Comparison of ENCODE assay signal across 9 mouse cellular contexts in the genomic region with DNA sequence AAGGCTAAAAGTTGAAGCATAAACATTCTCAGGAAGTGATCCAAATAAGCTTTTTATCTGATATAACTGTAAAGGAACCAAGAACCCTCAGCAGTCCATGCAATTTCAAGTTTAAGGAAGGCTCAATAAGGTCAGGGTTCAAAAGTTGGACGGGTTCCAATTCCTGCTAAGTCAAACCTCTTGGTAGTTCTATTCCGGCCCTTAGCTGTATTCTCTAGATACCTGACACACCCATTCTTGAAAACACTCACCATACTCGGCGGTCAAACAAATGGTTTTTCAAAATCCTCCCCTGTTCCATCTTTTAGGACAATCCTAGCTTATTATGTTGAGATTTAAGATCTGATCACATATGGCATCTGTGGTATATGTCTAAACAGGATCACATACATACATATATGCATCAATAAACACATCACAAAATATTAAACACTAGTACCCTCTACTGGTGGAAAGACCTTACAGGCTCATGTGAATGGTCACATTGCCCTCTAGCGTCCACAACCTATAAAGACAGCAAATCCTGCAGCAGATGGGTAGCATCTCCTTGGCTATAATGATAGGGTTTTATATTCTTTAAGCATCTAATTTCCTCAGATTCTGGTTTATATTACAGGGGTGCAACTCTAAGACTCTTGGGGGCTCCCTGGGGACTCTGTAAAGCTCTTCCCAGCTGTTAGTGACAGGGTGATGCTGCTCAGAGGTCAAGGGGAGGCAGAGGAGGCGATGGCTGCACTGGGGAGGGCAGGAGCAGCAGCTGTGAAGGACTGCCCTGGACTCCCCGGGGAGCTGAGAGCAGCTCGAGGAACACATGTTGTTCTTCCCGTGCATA. TPM values are rescaled to one million over a fixed set of nuclear protein-coding genes. Genes with fewer than 3 reads are reported as not detected.
DNase-seq lines count a peak whose midpoint lies in the region; ATAC-seq and TF ChIP-seq lines count a peak whose summit lies in the region.
"Had no signal": no experiment of that assay in that cellular context is flagged by ENCODE, and none has a peak within 500 bp of the region (broad histone marks: within the 10 kb centered on the region; RNA-seq: fewer than 3 reads in every experiment).

No protein-coding gene starts in this region.

- no peak overlapping the region for H3K4me2 ChIP-seq in kidney, embryonic 16.5 days (replicated peaks; ENCODE audit: low read depth, low read length)

- H3K79me2 ChIP-seq in liver, adult 2 months (ENCODE audit: control insufficient read depth, insufficient read depth, low read length) = peaks cover 3% of the 10 kb centered on the region; the same call in 1 of the 2 replicates

- no peak overlapping the region for H3K9ac ChIP-seq in kidney, embryonic 16.5 days (replicated peaks; ENCODE audit: low read length)
- H3K9ac ChIP-seq in liver, adult 2 months (ENCODE audit: low read depth, low read length) = no peak overlapping the region

- H3K9me3 ChIP-seq in kidney, embryonic 16.5 days (ENCODE audit: low read length) = no peaks in the 10 kb centered on the region

- peaks cover 15% of the 10 kb centered on the region for H3K4me1 ChIP-seq in kidney, embryonic 16.5 days (ENCODE audit: insufficient read depth, low read length)
- peaks cover 13% of the 10 kb centered on the region for H3K4me1 ChIP-seq in liver, adult 2 months (ENCODE audit: control insufficient read depth, insufficient read depth, low read length)

- peak; percentile 62 for TF ChIP-seq CTCF in liver, adult 2 months (IDR thresholded peaks at IDR 0.05; ENCODE audit: low read depth, low read length)

- WGBS in kidney, embryonic 16.5 days = 36% methylated on average over 9 of the region's 9 CpGs
- WGBS in liver, adult 2 months = 38% methylated on average over 9 of the region's 9 CpGs

- H3K4me3 ChIP-seq in kidney, embryonic 16.5 days (ENCODE audit: low read length) = no peak overlapping the region
- H3K4me3 ChIP-seq in liver, adult 2 months (ENCODE audit: insufficient read depth, low read depth, low read length) = no peak overlapping the region

- peak; percentile 85 for DNase-seq in 416B (ENCODE audit: low read depth)
- DNase-seq in adrenal gland, adult 8-10 months = peak; percentile 48
- DNase-seq in embryo, embryonic 11.5 days (ENCODE audit: low read depth, low spot score) = peak; percentile 72
- DNase-seq in heart, adult 8-10 months (ENCODE audit: low spot score) = peak; percentile 83
- peak; percentile 72 for DNase-seq in liver, adult 2 months (ENCODE audit: extremely low read depth, low read depth, low spot score)
- peak; percentile 40 to 76 for DNase-seq in spleen, postnatal 10 days (ENCODE audit: low spot score in 2 of 2)

- no peak overlapping the region for H3K27ac ChIP-seq in kidney, embryonic 16.5 days (ENCODE audit: low read length)
- H3K27ac ChIP-seq in liver, adult 2 months (replicated peaks; ENCODE audit: insufficient read depth, low read depth, low read length) = no peak overlapping the region

- no peaks in the 10 kb centered on the region for H3K27me3 ChIP-seq in kidney, embryonic 16.5 days (ENCODE audit: insufficient read depth, low read length)
- H3K27me3 ChIP-seq in liver, adult 2 months (ENCODE audit: control insufficient read depth, insufficient read depth, low read length) = no peaks in the 10 kb centered on the region

- TF ChIP-seq POLR2A in liver, adult 2 months (IDR thresholded peaks at IDR 0.05; ENCODE audit: extremely low read depth, insufficient read depth, low read length) = no peak

- H3K36me3 ChIP-seq in kidney, embryonic 16.5 days (ENCODE audit: insufficient read depth, low read length) = peaks cover 20% of the 10 kb centered on the region
- peaks cover 4% of the 10 kb centered on the region; the same call in 1 of the 2 replicates for H3K36me3 ChIP-seq in liver, adult 2 months (ENCODE audit: control insufficient read depth, insufficient read depth, low read length)

- ATAC-seq in kidney, embryonic 16.5 days (ENCODE audit: low FRiP score, low TSS enrichment) = peak; percentile 74; the same call in 1 of the 2 replicates
- peak; percentile 89 for ATAC-seq in monocyte, adult 5-6 weeks (replicated peaks; ENCODE audit: insufficient number of reproducible peaks, low FRiP score, low TSS enrichment, poor library complexity, severe bottlenecking)

RNA-seq across cellular contexts. Expression of a gene that starts 14.2 kb away (rescaled TPM):
- 100 to 1,000 TPM; 451 to 533 (median 471) TPM for total RNA-seq in adrenal gland, adult 8-10 months (2022)
- 100 to 1,000 TPM; 121 to 126 (median 122) TPM for total RNA-seq in heart, adult 8-10 months (2022)
- 523 and 557 TPM in 2 replicates for polyA plus RNA-seq in kidney, embryonic 16.5 days (2015; fragmentation: Nextera tagmentation; extraction: Ambion mirVana)
- total RNA-seq in liver, adult 2 months (2014; rRNA removed) = 287 and 344 TPM in 2 replicates
- polyA plus RNA-seq in liver, adult 2 months (2012; rRNA removed) = 348 and 393 TPM in 2 replicates
- total RNA-seq in monocyte, adult 5-6 weeks (2017) = 184 to 208 TPM (median 196 TPM) in 3 replicates

RNA-seq across cellular contexts. Expression of a gene that starts 14.9 kb away (rescaled TPM):
- 10 to 100 TPM; 23.3 to 31.5 (median 27.7) TPM for total RNA-seq in adrenal gland, adult 8-10 months (2022)
- total RNA-seq in heart, adult 8-10 months (2022) = 10 to 100 TPM; 10.7 to 15.1 (median 12.2) TPM
- 22.1 and 29.7 TPM in 2 replicates for polyA plus RNA-seq in kidney, embryonic 16.5 days (2015; fragmentation: Nextera tagmentation; extraction: Ambion mirVana)
- 5.6 and 6.6 TPM in 2 replicates for total RNA-seq in liver, adult 2 months (2014; rRNA removed)
- polyA plus RNA-seq in liver, adult 2 months (2012; rRNA removed) = 4.2 and 5.3 TPM in 2 replicates
- 12.8 to 15.4 TPM (median 15.4 TPM) in 3 replicates for total RNA-seq in monocyte, adult 5-6 weeks (2017)

RNA-seq across cellular contexts. Expression of a gene that starts 45.0 kb away (rescaled TPM):
- total RNA-seq in adrenal gland, adult 8-10 months (2022) = not detected
- total RNA-seq in heart, adult 8-10 months (2022) = not detected
- not detected in 2 replicates for polyA plus RNA-seq in kidney, embryonic 16.5 days (2015; fragmentation: Nextera tagmentation; extraction: Ambion mirVana)
- total RNA-seq in liver, adult 2 months (2014; rRNA removed) = not detected in 2 replicates
- 0.11 TPM in 1 of 2 replicates, not detected in the other for polyA plus RNA-seq in liver, adult 2 months (2012; rRNA removed)
- total RNA-seq in monocyte, adult 5-6 weeks (2017) = not detected in 3 replicates
- total RNA-seq: adrenal gland, postnatal 4 days had no signal
